Mouse (Mus musculus) cerebellum, adult 11 months (tissue): ENCODE measurements around the gene Olfr738.

Experiments
- DNase-seq: peaks from one replicate; pipeline ENCODE4 v3.0.0; 2022

The Olfr738 gene

GRCm38 (mm10) chr14:50407268-50407667 is at the start of gene Olfr738:
Gene Olfr738 (plus strand): TSS chr14:50407568.
- no peak for DNase-seq

GRCm38 (mm10) chr14:50357593-50357992 is 49.8 kb upstream of the Olfr738 start, which contains the start of gene Tlr11:
Gene Tlr11 (plus strand): TSS chr14:50357914.
- no peak for DNase-seq

GRCm38 (mm10) chr14:50360480-50360879 is 46.9 kb upstream of the Olfr738 start:
- no peak for DNase-seq

- no peak for DNase-seq
Measured at GRCm38 (mm10) chr14:50363561-50363960, 43.8 kb upstream of the Olfr738 start.

GRCm38 (mm10) chr14:50380863-50381262 is 26.5 kb upstream of the Olfr738 start, which contains the start of gene Olfr736:
Gene Olfr736 (plus strand): TSS chr14:50381163.
- DNase-seq = no peak

- no peak for DNase-seq
Measured at GRCm38 (mm10) chr14:50418326-50418725, 11.0 kb downstream of the Olfr738 start, which contains the start of gene Olfr739. Gene Olfr739 (plus strand): TSS chr14:50418626.

- no peak for DNase-seq
Measured at GRCm38 (mm10) chr14:50445245-50445644, 37.9 kb downstream of the Olfr738 start, which contains the start of gene Olfr740. Gene Olfr740 (plus strand): TSS chr14:50445545.
